In genomic region chr16:74215791-74216190, GRCm38 (mm10) we compare ENCODE assay signal across 22 mouse cellular contexts.
DNase-seq lines count a peak whose midpoint lies in the region; ATAC-seq and TF ChIP-seq lines count a peak whose summit lies in the region.
"Had no signal": no experiment of that assay in that cellular context is flagged by ENCODE, and none has a peak within 500 bp of the region (broad histone marks: within the 10 kb centered on the region; RNA-seq: fewer than 3 reads in every experiment).

No protein-coding gene starts in this region.

- ATAC-seq in Patski = no peak
- ATAC-seq: forebrain, postnatal 0 days had no signal

- CTCF ChIA-PET in Patski (lab: Charles Lee) = no interaction called here

- POLR2A ChIA-PET in Patski (lab: Charles Lee) = no interaction called here

- H3K27me3 ChIP-seq in Patski = no peaks in the 10 kb centered on the region
- H3K27me3 ChIP-seq: embryonic facial prominence, embryonic 15.5 days; forebrain, embryonic 12.5 days; heart, embryonic 12.5 days; hindbrain, embryonic 15.5 days; kidney, embryonic 15.5 days; limb, embryonic 13.5 days; lung, embryonic 15.5 days; neural tube, embryonic 12.5 days had no signal

- TF ChIP-seq CTCF in Patski (IDR thresholded peaks at IDR 0.05) = no peak

- in situ Hi-C loops in Patski (cut with MboI; ENCODE audit: low pct_unique_long_range_greater_than_20kb) = no loop called here

- DNase-seq in adrenal gland, postnatal 25 days = peak; percentile 9
- DNase-seq in adrenal gland, adult (ENCODE audit: inconsistent age in 2 of 2, low spot score in 1 of 2) = no peak
- DNase-seq in gastrocnemius, postnatal 25 days = peak; percentile 5
- no peak for DNase-seq in gastrocnemius, adult 18-20 months (ENCODE audit: low spot score)
- DNase-seq in kidney, postnatal 14 days = peak; percentile 5
- DNase-seq in kidney, adult 9 months = no peak
- peak; percentile 4 for DNase-seq in Patski (ENCODE audit: low read depth, low spot score)
- no peak for DNase-seq in c-Kit-positive CD71-positive TER-119-positive erythroid progenitor cells, embryonic 14.5 days (ENCODE audit: low spot score)
- DNase-seq: adrenal gland, adult 8-10 months; cerebellum, adult 8-10 months; forebrain, postnatal 0 days; right cerebral cortex, postnatal 4 days; thymus, adult 18-20 months; thymus, postnatal 36 days had no signal

Comparison
In these comparisons a context has a peak if more than half of its experiments do, and no peak if none do; other contexts are left out.
1. DNase-seq: peak in adrenal gland, postnatal 25 days (single experiment), gastrocnemius, postnatal 25 days (single experiment), kidney, postnatal 14 days (single experiment) and Patski (single experiment); none in adrenal gland, adult (0 of 2), gastrocnemius, adult 18-20 months (single experiment), kidney, adult 9 months (single experiment) and c-Kit-positive CD71-positive TER-119-positive erythroid progenitor cells, embryonic 14.5 days (single experiment).